Mouse (Mus musculus) hindbrain, embryonic 11.5 days (tissue): ENCODE measurements around the gene Pdcd1. TPM values are rescaled to one million over a fixed set of nuclear protein-coding genes. Genes with fewer than 3 reads are reported as not detected.
"Not testable (repeated sequence)": the region's sequence is repeated elsewhere in the genome, so short reads cannot be mapped to it uniquely, and the experiment has no call there.

Experiments
- ATAC-seq: fragments of 200-750 bp; cut with Nextera tagmentation; 2 replicates; pipeline ENCODE4 v1.8.0; 2017; ENCODE audit warnings: mild to moderate bottlenecking, moderate TSS enrichment, moderate library complexity; ENCODE audit not compliant: low FRiP score
- DNase-seq: peaks from one replicate; pipeline ENCODE4 v3.0.0-alpha.2; 2015; ENCODE audit warnings: low spot score
- H3K27ac ChIP-seq: fragments of 300-500 bp; sonication (generic); 2 replicates; pipeline ENCODE4 v1.5.1; 2014; ENCODE audit warnings: mild to moderate bottlenecking, low read depth, low read length
- H3K27me3 ChIP-seq: fragments of 300-500 bp; sonication (generic); 2 replicates; pipeline ENCODE4 v1.6.1; 2014; ENCODE audit warnings: mild to moderate bottlenecking, low read length, moderate library complexity, mixed read lengths; ENCODE audit not compliant: control insufficient read depth, insufficient read depth
- H3K36me3 ChIP-seq: fragments of 300-500 bp; sonication (generic); 2 replicates; pipeline ENCODE4 v1.6.1; 2014; ENCODE audit warnings: mild to moderate bottlenecking, low read length, moderate library complexity, mixed read lengths; ENCODE audit not compliant: control insufficient read depth, insufficient read depth
- H3K4me1 ChIP-seq: fragments of 300-500 bp; sonication (generic); replicated peaks from 2 replicates; pipeline ENCODE4 v1.6.1; 2014; ENCODE audit warnings: low read length, mixed read lengths; ENCODE audit not compliant: control insufficient read depth, insufficient read depth
- H3K4me2 ChIP-seq: fragments of 300-500 bp; sonication (generic); replicated peaks from 2 replicates; pipeline ENCODE4 v1.6.1; 2014; ENCODE audit warnings: mild to moderate bottlenecking, low read depth, low read length
- H3K4me3 ChIP-seq: fragments of 300-500 bp; sonication (generic); 2 replicates; pipeline ENCODE4 v1.5.1; 2014; ENCODE audit warnings: low read depth, low read length
- H3K9ac ChIP-seq: fragments of 300-500 bp; sonication (generic); 2 replicates; pipeline ENCODE4 v1.6.1; 2014; ENCODE audit warnings: low read depth, low read length
- H3K9me3 ChIP-seq: fragments of 300-500 bp; sonication (generic); 2 replicates; pipeline ENCODE4 v1.6.1; 2016; ENCODE audit warnings: low read length; ENCODE audit not compliant: control insufficient read depth
- WGBS: fragments of 180-500 bp; shearing (Covaris S2); extraction: QIAGEN DNeasy Blood & Tissue Kit; methylation state at CpG from one replicate; pipeline ENCODE4 v1.1.7; 2014; 5-methylcytosine and 5-hydroxymethylcytosine counted together
- polyA plus RNA-seq: library from polyadenylated mRNA; unstranded; fragments of >200 nt; fragmentation: Nextera tagmentation; extraction: Ambion mirVana; gene quantifications from 2 replicates; pipeline ENCODE4 v1.2.1, GENCODE M21; 2014

Pdcd1 gene
- polyA plus RNA-seq, 1 experiment from 2014 or later = not detected

DNA sequence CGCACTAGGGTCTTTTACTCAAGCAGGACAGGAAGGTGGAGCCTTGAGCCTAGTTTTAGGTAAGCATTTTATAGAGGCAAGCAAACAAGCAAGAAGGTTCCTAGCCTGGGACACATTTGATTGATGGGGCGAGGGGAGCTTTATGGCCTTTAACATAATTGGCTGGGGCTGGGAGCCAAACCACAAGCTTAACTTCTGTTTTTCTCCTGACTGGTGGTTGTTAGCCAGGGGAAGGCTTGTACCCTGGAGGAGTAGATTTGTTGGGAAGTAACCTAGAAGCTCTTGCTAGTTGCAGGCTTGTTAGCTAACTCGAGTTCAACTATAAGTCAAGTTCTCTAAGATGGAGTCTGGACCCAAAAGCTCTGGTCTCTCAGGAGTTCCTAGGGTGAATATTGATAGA lies 26.0 kb upstream of the Pdcd1 start:
- Histone ChIP-seq H3K4me2 (no peak overlapping the region), H3K9ac (no peak overlapping the region), H3K9me3 (no peaks in the 10 kb centered on the region), H3K4me3 (no peak overlapping the region), H3K27me3 (no peaks in the 10 kb centered on the region), H3K4me1 (no peaks in the 10 kb centered on the region), H3K27ac (no peak overlapping the region), H3K36me3 (no peaks in the 10 kb centered on the region)
- no peak for DNase-seq
- WGBS = 80% methylated on average over 3 of the region's 3 CpGs
- no peak for ATAC-seq

DNA sequence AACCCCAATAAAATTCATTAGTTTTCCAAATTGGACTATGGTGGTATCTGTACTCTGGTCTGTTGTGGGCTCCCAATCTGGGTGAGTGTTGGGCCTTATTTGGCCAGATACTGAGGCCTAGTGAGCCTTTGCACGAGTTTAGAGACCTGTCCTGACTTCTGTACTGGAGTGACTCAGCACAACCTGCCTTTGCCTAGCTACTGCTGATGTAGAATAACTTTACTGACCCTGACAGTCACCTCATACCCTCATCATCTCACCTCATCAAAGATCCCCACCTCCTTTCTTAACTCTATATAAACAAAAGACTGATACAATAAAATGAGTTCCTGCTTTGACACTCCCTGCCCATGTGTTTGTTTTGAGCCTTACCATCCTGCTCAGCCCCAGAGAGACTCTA lies 24.3 kb upstream of the Pdcd1 start:
- Histone ChIP-seq H3K27me3 (no peaks in the 10 kb centered on the region), H3K4me2 (no peak overlapping the region), H3K9me3 (no peaks in the 10 kb centered on the region), H3K36me3 (no peaks in the 10 kb centered on the region), H3K4me3 (no peak overlapping the region), H3K9ac (no peak overlapping the region), H3K4me1 (no peaks in the 10 kb centered on the region), H3K27ac (no peak overlapping the region)
- 33% methylated on average over 1 of the region's 1 CpGs for WGBS
- no peak for DNase-seq
- no peak for ATAC-seq

DNA sequence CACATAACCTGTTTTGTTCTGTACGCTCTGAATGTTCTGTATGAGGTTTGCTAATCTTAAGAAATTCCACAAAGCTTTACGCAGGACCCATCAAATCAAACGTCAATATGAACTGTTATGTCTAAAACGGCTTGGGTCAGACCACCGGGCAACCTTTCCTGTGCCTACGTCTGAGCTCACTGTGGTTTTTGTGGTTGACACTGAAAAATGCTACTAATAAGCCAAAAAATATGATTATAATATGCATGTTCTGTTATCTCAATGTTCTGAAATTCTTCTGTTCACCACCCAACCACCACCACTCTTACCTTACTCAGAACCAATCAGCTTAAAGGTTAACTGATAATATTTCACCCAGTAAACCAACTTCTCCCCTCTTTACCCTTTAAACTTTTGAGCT lies 22.4 kb upstream of the Pdcd1 start:
- Histone ChIP-seq H3K9me3 (no peaks in the 10 kb centered on the region), H3K27me3 (no peaks in the 10 kb centered on the region), H3K9ac (no peak overlapping the region), H3K4me1 (no peaks in the 10 kb centered on the region), H3K27ac (no peak overlapping the region), H3K4me2 (no peak overlapping the region), H3K4me3 (no peak overlapping the region), H3K36me3 (no peaks in the 10 kb centered on the region)
- WGBS = 91% methylated on average over 6 of the region's 6 CpGs
- DNase-seq = no peak
- no peak for ATAC-seq

DNA sequence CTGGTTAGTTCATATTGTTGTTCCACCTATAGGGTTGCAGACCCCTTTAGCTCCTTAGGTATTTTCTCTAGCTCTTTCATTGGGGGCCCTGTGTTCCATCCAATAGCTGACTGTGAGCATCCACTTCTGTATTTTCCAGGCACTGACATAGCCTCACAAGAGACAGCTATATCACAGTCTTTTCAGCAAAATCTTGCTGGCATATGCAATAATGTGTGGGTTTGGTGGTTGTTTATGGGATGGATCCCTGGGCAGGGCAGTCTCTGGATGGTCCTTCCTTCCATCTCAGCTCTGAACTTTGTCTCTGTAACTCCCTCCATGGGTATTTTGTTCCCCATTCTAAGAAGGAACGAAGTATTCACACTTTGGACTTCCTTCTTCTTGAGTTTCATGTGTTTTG lies 5.9 kb upstream of the Pdcd1 start:
- not testable (repeated sequence) for H3K9ac ChIP-seq, H3K9me3 ChIP-seq, H3K4me3 ChIP-seq, H3K4me1 ChIP-seq, DNase-seq, ATAC-seq, H3K36me3 ChIP-seq, H3K4me2 ChIP-seq, H3K27me3 ChIP-seq, H3K27ac ChIP-seq
- 79% methylated on average over 1 of the region's 1 CpGs for WGBS

DNA sequence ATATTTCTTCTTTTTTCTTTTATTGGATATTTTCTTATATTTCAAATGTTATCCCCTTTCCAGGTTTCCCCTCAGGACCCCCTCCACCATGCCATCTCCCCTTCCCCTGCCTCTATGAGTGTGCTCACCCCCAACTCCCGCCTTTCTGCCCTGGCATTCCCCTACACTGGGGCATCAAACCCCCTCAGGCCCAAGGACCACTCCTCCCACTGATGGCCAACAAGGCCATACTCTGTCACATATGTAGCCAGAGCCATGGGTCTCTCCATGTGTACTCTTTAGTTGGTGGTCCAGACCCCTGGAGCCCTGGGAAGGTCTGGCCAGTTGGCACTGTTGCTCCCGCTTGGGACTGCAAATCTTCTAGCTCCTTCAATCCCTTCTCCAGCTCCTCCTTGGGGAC lies 5.0 kb upstream of the Pdcd1 start:
- no peak overlapping the region for H3K4me3 ChIP-seq
- H3K27ac ChIP-seq = no peak overlapping the region
- DNase-seq = no peak
- no peaks in the 10 kb centered on the region for H3K36me3 ChIP-seq
- no peak overlapping the region for H3K9ac ChIP-seq
- H3K9me3 ChIP-seq = no peaks in the 10 kb centered on the region
- WGBS = 93% methylated on average over 2 of the region's 2 CpGs
- no peak for ATAC-seq
- no peak overlapping the region for H3K4me2 ChIP-seq
- no peaks in the 10 kb centered on the region for H3K4me1 ChIP-seq
- no peaks in the 10 kb centered on the region for H3K27me3 ChIP-seq

DNA sequence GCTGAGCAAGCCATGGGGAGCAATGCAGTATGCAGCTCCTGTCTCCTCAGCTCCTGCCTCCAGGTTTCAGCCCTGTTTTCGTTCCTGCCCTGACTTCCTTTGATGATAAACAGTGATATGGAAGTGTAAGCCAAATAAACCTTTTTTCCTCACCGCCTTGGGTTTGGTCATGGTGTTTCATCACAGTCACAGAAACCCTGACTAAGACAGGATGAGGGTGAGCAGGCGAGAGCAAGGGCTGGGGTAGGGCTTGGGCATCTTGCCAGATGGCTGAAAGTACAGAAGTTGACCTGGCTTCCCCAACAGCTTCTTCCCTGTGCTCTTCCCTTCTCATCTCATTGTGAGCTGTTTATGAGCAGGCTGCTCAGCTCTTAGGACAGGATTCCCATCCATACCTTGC lies 3.6 kb upstream of the Pdcd1 start:
- Histone ChIP-seq H3K9me3 (no peaks in the 10 kb centered on the region), H3K4me1 (no peaks in the 10 kb centered on the region), H3K4me3 (no peak overlapping the region), H3K4me2 (no peak overlapping the region), H3K9ac (no peak overlapping the region), H3K27me3 (no peaks in the 10 kb centered on the region), H3K36me3 (no peaks in the 10 kb centered on the region), H3K27ac (no peak overlapping the region)
- DNase-seq (no peak), ATAC-seq (no peak)
- 88% methylated on average over 3 of the region's 3 CpGs for WGBS

DNA sequence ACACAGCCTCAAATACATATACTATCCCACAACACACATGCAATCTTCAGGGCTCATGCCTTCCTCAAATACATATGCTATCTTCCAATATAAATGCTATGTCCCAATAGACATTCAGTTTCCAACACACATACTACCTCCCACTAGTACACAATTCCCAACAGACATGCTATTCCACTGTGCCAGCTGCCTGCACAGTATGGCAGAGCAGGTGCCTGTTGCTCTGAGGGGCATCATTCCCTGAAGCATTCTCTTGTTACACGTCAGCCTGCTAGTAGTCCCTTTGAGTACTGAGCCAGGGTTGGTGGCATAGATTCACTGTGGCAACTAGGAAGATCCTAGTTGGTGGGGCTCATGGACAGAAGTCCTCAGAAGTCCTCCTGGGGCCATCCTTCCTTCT lies 2.1 kb upstream of the Pdcd1 start:
- 84% methylated on average over 1 of the region's 1 CpGs for WGBS
- H3K27ac ChIP-seq = no peak overlapping the region
- no peak overlapping the region for H3K4me2 ChIP-seq

DNA sequence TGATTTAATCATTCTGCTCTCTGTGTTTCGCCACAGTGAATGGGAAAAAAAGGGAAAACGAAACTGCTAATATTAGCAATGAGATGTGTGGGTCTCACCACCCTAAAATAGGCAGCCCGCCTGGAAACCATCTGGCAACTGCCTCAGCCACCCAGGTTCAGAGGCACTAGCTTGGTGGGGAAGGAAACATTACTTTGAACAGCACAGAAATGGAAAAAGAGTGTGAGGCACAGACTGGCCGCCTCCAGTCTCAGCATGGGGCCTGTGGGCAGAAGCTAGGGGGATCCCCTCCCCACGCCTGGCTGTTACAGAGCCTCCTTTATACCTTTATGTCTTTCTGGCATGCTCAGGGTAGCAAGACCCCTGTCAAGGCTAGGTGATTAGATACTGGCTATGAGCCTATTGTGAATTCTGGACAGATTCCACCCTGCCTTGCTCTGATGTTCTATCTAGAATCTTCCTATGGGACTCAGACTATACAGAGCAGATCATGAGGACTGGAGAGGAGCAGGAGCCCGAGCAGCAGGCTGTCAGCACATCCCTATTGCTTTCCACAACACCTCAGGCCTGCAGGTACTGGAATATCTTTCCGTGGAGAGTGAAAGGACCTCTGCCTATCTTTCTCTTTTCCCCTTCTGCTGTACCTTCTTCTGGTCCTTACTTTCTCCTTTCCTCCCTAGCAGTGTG lies 1.3 kb upstream of the Pdcd1 start:
- Histone ChIP-seq H3K36me3 (no peaks in the 10 kb centered on the region), H3K9me3 (no peaks in the 10 kb centered on the region), H3K27ac (no peak overlapping the region), H3K9ac (no peak overlapping the region), H3K4me1 (no peaks in the 10 kb centered on the region), H3K27me3 (no peaks in the 10 kb centered on the region), H3K4me2 (no peak overlapping the region), H3K4me3 (no peak overlapping the region)
- no peak for DNase-seq
- WGBS = 73% methylated on average over 7 of the region's 7 CpGs
- ATAC-seq = no peak

More for the DNA sequence above, 2.1 kb upstream of the Pdcd1 start:
- Histone ChIP-seq H3K4me3 (no peak overlapping the region), H3K4me1 (no peaks in the 10 kb centered on the region), H3K27me3 (no peaks in the 10 kb centered on the region), H3K9ac (no peak overlapping the region), H3K36me3 (no peaks in the 10 kb centered on the region), H3K9me3 (no peaks in the 10 kb centered on the region)
- ATAC-seq (no peak), DNase-seq (no peak)

DNA sequence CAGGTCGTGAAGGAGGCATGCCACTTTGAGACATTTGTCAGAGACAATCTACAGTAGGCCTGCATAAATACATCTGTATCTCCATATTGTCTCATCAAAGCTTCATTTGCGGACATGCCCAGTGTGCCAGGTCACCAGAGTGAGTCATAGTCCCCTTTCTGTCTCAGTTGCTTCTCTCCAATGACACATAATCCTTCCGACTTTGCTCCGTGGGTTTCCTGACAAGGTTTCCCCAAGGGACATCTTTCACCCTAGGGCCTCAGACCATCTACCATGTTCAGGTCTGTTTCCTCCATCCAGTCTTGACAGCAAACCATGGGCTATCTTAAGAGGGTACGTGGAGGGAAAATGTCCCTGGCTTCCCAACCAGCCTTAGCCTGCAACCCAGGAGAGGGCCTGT lies 1.2 kb downstream of the Pdcd1 start:
- H3K36me3 ChIP-seq = no peaks in the 10 kb centered on the region
- ATAC-seq (no peak), DNase-seq (no peak)
- H3K4me2 ChIP-seq = no peak overlapping the region
- no peak overlapping the region for H3K9ac ChIP-seq
- 80% methylated on average over 5 of the region's 5 CpGs for WGBS
- H3K9me3 ChIP-seq = no peaks in the 10 kb centered on the region
- H3K27me3 ChIP-seq = no peaks in the 10 kb centered on the region
- H3K4me3 ChIP-seq = no peak overlapping the region
- H3K4me1 ChIP-seq = no peaks in the 10 kb centered on the region
- no peak overlapping the region for H3K27ac ChIP-seq
